In the genomic region with DNA sequence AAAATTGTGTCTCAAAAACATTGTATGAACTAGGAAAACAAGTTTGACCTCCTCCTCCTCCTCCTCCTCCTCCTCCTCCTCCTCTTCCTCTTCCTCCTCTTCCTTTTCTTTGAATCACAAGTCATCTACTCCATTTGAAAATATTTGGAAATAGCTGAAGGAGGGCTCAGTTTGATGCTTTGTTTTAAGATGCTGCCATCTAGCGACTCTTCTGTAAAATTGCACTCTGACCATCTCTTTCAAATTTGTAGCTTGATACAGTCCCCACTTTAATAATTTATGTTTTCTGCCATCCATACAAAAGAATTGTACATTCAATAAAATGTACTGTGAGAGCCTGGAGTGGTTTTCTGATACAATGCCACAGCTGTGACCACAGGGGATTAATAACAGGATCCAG, we compare ENCODE assay signal across 11 mouse cellular contexts.
DNase-seq lines count a peak whose midpoint lies in the region; ATAC-seq and TF ChIP-seq lines count a peak whose summit lies in the region.
"Had no signal": no experiment of that assay in that cellular context is flagged by ENCODE, and none has a peak within 500 bp of the region (broad histone marks: within the 10 kb centered on the region; RNA-seq: fewer than 3 reads in every experiment).

No protein-coding gene starts in this region.

- H3K4me2 ChIP-seq in forebrain, embryonic 11.5 days (ENCODE audit: low read depth, low read length, severe bottlenecking): no peak overlapping the region
- H3K4me2 ChIP-seq in forebrain, embryonic 15.5 days (replicated peaks): no peak overlapping the region
- H3K4me2 ChIP-seq: liver, embryonic 15.5 days had no signal

- 0% methylated on average over 1 of the region's 1 CpGs for WGBS in forebrain, embryonic 11.5 days
- WGBS in forebrain, embryonic 10.5 days: 0% methylated on average over 1 of the region's 1 CpGs
- 0% methylated on average over 1 of the region's 1 CpGs for WGBS in lung, adult 2 months
- 0% methylated on average over 1 of the region's 1 CpGs for WGBS in forebrain, embryonic 15.5 days

- H3K36me3 ChIP-seq in forebrain, embryonic 11.5 days (ENCODE audit: control insufficient read depth, insufficient read depth, low read length): no peaks in the 10 kb centered on the region
- no peaks in the 10 kb centered on the region for H3K36me3 ChIP-seq in forebrain, embryonic 10.5 days (replicated peaks)
- no peaks in the 10 kb centered on the region for H3K36me3 ChIP-seq in forebrain, embryonic 15.5 days
- peaks cover 6% of the 10 kb centered on the region; the same call in 1 of the 2 replicates for H3K36me3 ChIP-seq in splenic B cell, adult 2 months (ENCODE audit: control insufficient read depth, insufficient read depth, low read length, poor library complexity, severe bottlenecking)
- H3K36me3 ChIP-seq: liver, embryonic 15.5 days had no signal

- no peak for DNase-seq in forebrain, embryonic 11.5 days (ENCODE audit: low spot score)
- DNase-seq in forebrain, embryonic 10.5 days (ENCODE audit: extremely low spot score, low spot score): no peak
- no peak for DNase-seq in lung, adult 2 months
- DNase-seq in lung, postnatal 36 days: no peak
- peak; percentile 34 for DNase-seq in splenic B cell, adult 2 months (ENCODE audit: low read depth, low spot score)
- no peak for DNase-seq in testis, postnatal 14 days (ENCODE audit: low spot score)
- DNase-seq in heart, adult 11 months: no peak
- DNase-seq: gastrocnemius, postnatal 25 days; kidney, postnatal 25 days had no signal

- ATAC-seq in forebrain, embryonic 11.5 days (replicated peaks; ENCODE audit: low FRiP score): peak; percentile 44; the same call in 1 of the 2 replicates
- ATAC-seq in forebrain, embryonic 15.5 days (replicated peaks): 0 out of 2 replicates have a peak, but pooled peaks have one; percentile 26

- no peak overlapping the region for H3K4me3 ChIP-seq in forebrain, embryonic 11.5 days (ENCODE audit: low read depth, low read length)
- no peak overlapping the region for H3K4me3 ChIP-seq in forebrain, embryonic 10.5 days
- H3K4me3 ChIP-seq in lung, adult 2 months (replicated peaks; ENCODE audit: extremely low read depth, low read depth, low read length): no peak overlapping the region
- no peak overlapping the region for H3K4me3 ChIP-seq in forebrain, embryonic 15.5 days
- H3K4me3 ChIP-seq: liver, embryonic 15.5 days had no signal

- TF ChIP-seq CTCF in lung, adult 2 months (IDR thresholded peaks at IDR 0.05; ENCODE audit: insufficient read depth, low read length): peak; percentile 23; the same call in 1 of the 2 replicates

- H3K4me1 ChIP-seq in forebrain, embryonic 11.5 days (replicated peaks; ENCODE audit: control insufficient read depth, insufficient read depth, low read length): no peaks in the 10 kb centered on the region
- no peaks in the 10 kb centered on the region for H3K4me1 ChIP-seq in forebrain, embryonic 10.5 days
- H3K4me1 ChIP-seq in lung, adult 2 months (ENCODE audit: control insufficient read depth, insufficient read depth, low read length): no peaks in the 10 kb centered on the region
- no peaks in the 10 kb centered on the region for H3K4me1 ChIP-seq in forebrain, embryonic 15.5 days
- H3K4me1 ChIP-seq: liver, embryonic 15.5 days had no signal

- no peak for TF ChIP-seq POLR2A in lung, adult 2 months (IDR thresholded peaks at IDR 0.05; ENCODE audit: borderline replicate concordance, extremely low read depth, low read depth, low read length)

- H3K9ac ChIP-seq in forebrain, embryonic 11.5 days (ENCODE audit: low read length): no peak overlapping the region
- no peak overlapping the region for H3K9ac ChIP-seq in forebrain, embryonic 15.5 days (replicated peaks)
- H3K9ac ChIP-seq: liver, embryonic 15.5 days had no signal

- H3K27ac ChIP-seq in forebrain, embryonic 11.5 days (ENCODE audit: low read depth, low read length): no peak overlapping the region
- no peak overlapping the region for H3K27ac ChIP-seq in forebrain, embryonic 10.5 days
- no peak overlapping the region for H3K27ac ChIP-seq in forebrain, embryonic 15.5 days (replicated peaks)
- H3K27ac ChIP-seq: liver, embryonic 15.5 days had no signal

- no peaks in the 10 kb centered on the region for H3K9me3 ChIP-seq in forebrain, embryonic 11.5 days (ENCODE audit: control insufficient read depth, low read length)
- no peaks in the 10 kb centered on the region for H3K9me3 ChIP-seq in forebrain, embryonic 10.5 days
- no peaks in the 10 kb centered on the region for H3K9me3 ChIP-seq in forebrain, embryonic 15.5 days
- H3K9me3 ChIP-seq: liver, embryonic 15.5 days had no signal

- no peaks in the 10 kb centered on the region for H3K27me3 ChIP-seq in forebrain, embryonic 11.5 days (ENCODE audit: control insufficient read depth, insufficient read depth, low read length)
- no peaks in the 10 kb centered on the region for H3K27me3 ChIP-seq in forebrain, embryonic 10.5 days (ENCODE audit: poor library complexity, severe bottlenecking)
- H3K27me3 ChIP-seq in forebrain, embryonic 15.5 days: no peaks in the 10 kb centered on the region
- H3K27me3 ChIP-seq in splenic B cell, adult 2 months (ENCODE audit: control insufficient read depth, insufficient read depth, low read length, poor library complexity, severe bottlenecking): no peaks in the 10 kb centered on the region
- H3K27me3 ChIP-seq: liver, embryonic 15.5 days had no signal
